Mouse (Mus musculus) heart, embryonic 14.5 days (tissue): ENCODE data around the gene Uvssa. TPM values are rescaled to one million over a fixed set of nuclear protein-coding genes. Genes with fewer than 3 reads are reported as not detected.

ENCODE experiments used
- ATAC-seq: fragments of 200-750 bp; cut with Nextera tagmentation; 2 replicates; pipeline ENCODE4 v1.8.0; 2017; ENCODE audit warnings: low read depth, moderate TSS enrichment; ENCODE audit not compliant: insufficient number of reproducible peaks, insufficient read depth, low FRiP score
- H3K27ac ChIP-seq, 2 experiments: fragments of 200-500 bp in 1 of 2; fragments of 300-500 bp in 1 of 2; sonication (generic) in 1 of 2; replicated peaks in 1 of 2; 2 replicates each; pipeline ENCODE4 v1.5.1; 2012 to 2014; ENCODE audit warnings: low read depth in 2 of 2, low read length in 2 of 2, control low read depth in 1 of 2, mild to moderate bottlenecking in 1 of 2, mixed read lengths in 1 of 2; ENCODE audit not compliant: control insufficient read depth in 1 of 2, insufficient read depth in 1 of 2
- H3K27me3 ChIP-seq: fragments of 300-500 bp; sonication (generic); 2 replicates; pipeline ENCODE4 v1.6.1; 2014; ENCODE audit warnings: mild to moderate bottlenecking, low read length, control low read depth; ENCODE audit not compliant: control insufficient read depth, insufficient read depth
- H3K36me3 ChIP-seq: fragments of 300-500 bp; sonication (generic); 2 replicates; pipeline ENCODE4 v1.6.1; 2014; ENCODE audit warnings: mild to moderate bottlenecking, control low read depth, low read length, mixed read lengths; ENCODE audit not compliant: control insufficient read depth, insufficient read depth
- H3K4me1 ChIP-seq, 2 experiments: fragments of 200-500 bp in 1 of 2; fragments of 300-500 bp in 1 of 2; sonication (generic) in 1 of 2; 2 replicates each; pipeline ENCODE4 v1.6.1; 2012 to 2014; ENCODE audit warnings: low read length in 2 of 2, control low read depth in 1 of 2, mixed read lengths in 1 of 2; ENCODE audit not compliant: control insufficient read depth in 2 of 2, insufficient read depth in 2 of 2
- H3K4me2 ChIP-seq: fragments of 300-500 bp; sonication (generic); 2 replicates; pipeline ENCODE4 v1.6.1; 2014; ENCODE audit warnings: mild to moderate bottlenecking, low read length
- H3K4me3 ChIP-seq, 2 experiments: fragments of 200-500 bp in 1 of 2; fragments of 300-500 bp in 1 of 2; sonication (generic) in 1 of 2; 2 replicates each; pipeline ENCODE4 v1.5.1; 2012 to 2014; ENCODE audit warnings: low read length in 2 of 2, mild to moderate bottlenecking in 2 of 2, control low read depth in 1 of 2, low read depth in 1 of 2, moderate library complexity in 1 of 2; ENCODE audit not compliant: control insufficient read depth in 1 of 2, insufficient read depth in 1 of 2
- H3K9ac ChIP-seq: fragments of 300-500 bp; sonication (generic); 2 replicates; pipeline ENCODE4 v1.6.1; 2014; ENCODE audit warnings: mild to moderate bottlenecking, low read length
- H3K9me3 ChIP-seq: fragments of 300-500 bp; sonication (generic); 2 replicates; pipeline ENCODE4 v1.6.1; 2016; ENCODE audit warnings: low read length, control low read depth; ENCODE audit not compliant: control insufficient read depth
- WGBS: fragments of 180-500 bp; shearing (Covaris S2); extraction: QIAGEN DNeasy Blood & Tissue Kit; methylation state at CpG from one replicate; pipeline ENCODE4 v1.1.7; 2014; 5-methylcytosine and 5-hydroxymethylcytosine counted together
- polyA plus RNA-seq: library from polyadenylated mRNA; unstranded; fragments of >200 nt; fragmentation: Nextera tagmentation; extraction: Ambion mirVana; gene quantifications from 2 replicates; pipeline ENCODE4 v1.2.1, GENCODE M21; 2014

Uvssa gene
- polyA plus RNA-seq, 1 experiment from 2014 or later, result 4.5 TPM

DNA sequence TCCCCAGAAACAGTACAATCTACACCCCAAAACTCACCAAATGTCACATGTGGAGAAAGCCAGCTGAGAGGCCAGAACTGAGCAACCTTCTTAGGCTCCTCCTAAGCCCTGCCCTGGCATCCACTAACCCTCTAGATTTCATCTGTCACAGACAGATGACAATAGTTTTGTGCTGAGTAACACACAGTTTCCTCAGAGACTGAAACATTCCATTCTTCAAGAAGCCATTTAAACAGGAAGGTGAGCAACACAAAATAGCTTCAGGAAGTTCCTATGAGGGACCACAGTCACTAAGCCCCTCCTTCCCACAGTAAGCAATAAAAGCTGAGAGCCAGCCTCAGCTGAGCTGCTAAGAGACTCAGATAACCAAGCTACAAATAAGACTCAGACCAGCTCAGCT, 49.1 kb downstream of the Uvssa start:
- Histone ChIP-seq H3K4me3 (no peak overlapping the region), H3K9ac (no peak overlapping the region), H3K27ac (no peak overlapping the region), H3K4me2 (no peak overlapping the region), H3K27me3 (peaks cover 57% of the 10 kb centered on the region), H3K4me1 (peaks cover 2 to 20% of the 10 kb centered on the region in 2 experiments; a peak in 3 of 4 replicates), H3K36me3 (no peaks in the 10 kb centered on the region), H3K9me3 (no peaks in the 10 kb centered on the region)
- no peak for ATAC-seq

DNA sequence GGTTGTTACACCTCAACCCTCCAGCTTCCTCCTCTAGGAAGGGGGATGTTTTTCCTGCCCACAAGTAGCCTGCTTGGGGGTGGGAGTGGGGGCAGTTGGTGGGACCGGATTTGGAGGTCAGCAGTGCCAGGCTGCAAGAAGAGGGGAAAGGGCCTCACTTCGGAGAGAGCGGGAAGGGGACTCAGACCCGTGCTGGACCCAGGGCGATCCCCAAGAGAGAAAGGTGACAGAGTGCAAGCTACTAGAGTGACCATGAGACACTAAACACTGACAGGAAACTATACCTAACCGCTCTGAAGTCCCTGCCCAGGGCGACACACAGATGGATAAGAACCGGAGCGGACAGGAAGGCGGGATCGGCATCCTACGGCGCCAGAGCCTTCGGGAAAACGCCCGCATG, 51.8 kb downstream of the Uvssa start:
- H3K4me3 ChIP-seq, result peak overlapping the region in 1 of 2 experiments; percentile 41; a peak in 1 of 4 replicates

DNA sequence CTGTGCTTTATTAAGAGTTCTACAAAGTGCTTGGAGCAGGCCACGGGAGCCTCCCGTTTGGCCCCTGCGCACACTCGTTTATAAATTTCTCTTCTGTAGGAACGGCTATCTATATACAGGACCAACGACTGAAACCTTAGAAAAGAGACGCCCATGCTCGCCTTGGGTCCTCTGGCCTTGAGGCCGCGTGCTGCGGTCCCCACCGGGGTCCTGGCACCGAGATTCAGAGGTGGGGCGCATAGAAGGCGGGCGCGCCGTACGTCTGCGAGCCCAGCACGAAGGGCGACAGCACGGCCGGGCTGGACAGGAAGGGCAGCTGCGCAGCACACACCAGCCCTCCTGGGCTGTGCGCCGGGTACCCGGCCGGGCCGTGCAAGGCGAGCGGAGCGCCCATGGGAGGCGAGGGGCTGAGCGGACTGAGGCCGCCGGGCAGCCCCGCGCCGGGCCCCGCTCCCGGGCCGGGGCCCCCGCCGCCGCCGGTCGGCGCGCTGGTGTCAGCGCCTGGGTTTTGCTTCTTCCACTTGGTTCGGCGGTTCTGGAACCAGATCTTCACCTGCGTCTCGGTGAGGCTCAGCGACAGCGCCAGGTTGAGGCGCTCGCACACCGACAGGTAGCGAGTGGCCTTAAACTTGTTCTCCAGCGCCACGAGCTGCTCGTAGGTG, 52.3 kb downstream of the Uvssa start:
- H3K4me1 ChIP-seq, result peaks cover 9 to 39% of the 10 kb centered on the region in 2 experiments
- H3K9ac ChIP-seq, result no peak overlapping the region
- H3K4me3 ChIP-seq, result peak overlapping the region; percentile 15 to 41; a peak in 3 of 4 replicates
- H3K9me3 ChIP-seq, result no peaks in the 10 kb centered on the region
- H3K27me3 ChIP-seq, result peaks cover 81% of the 10 kb centered on the region
- no peaks in the 10 kb centered on the region for H3K36me3 ChIP-seq
- ATAC-seq, result no peak
- H3K27ac ChIP-seq, result no peak overlapping the region
- WGBS, result 1% methylated on average over 52 of the region's 64 CpGs
- peak overlapping the region; percentile 61 for H3K4me2 ChIP-seq

More for the DNA sequence above, 51.8 kb downstream of the Uvssa start:
- 5% methylated on average over 16 of the region's 16 CpGs for WGBS
- Histone ChIP-seq H3K4me1 (peaks cover 9 to 39% of the 10 kb centered on the region in 2 experiments), H3K4me2 (peak overlapping the region; percentile 61; the same call in 1 of the 2 replicates), H3K27me3 (peaks cover 80% of the 10 kb centered on the region), H3K9ac (no peak overlapping the region), H3K27ac (no peak overlapping the region), H3K9me3 (no peaks in the 10 kb centered on the region), H3K36me3 (no peaks in the 10 kb centered on the region)
- ATAC-seq, result no peak

DNA sequence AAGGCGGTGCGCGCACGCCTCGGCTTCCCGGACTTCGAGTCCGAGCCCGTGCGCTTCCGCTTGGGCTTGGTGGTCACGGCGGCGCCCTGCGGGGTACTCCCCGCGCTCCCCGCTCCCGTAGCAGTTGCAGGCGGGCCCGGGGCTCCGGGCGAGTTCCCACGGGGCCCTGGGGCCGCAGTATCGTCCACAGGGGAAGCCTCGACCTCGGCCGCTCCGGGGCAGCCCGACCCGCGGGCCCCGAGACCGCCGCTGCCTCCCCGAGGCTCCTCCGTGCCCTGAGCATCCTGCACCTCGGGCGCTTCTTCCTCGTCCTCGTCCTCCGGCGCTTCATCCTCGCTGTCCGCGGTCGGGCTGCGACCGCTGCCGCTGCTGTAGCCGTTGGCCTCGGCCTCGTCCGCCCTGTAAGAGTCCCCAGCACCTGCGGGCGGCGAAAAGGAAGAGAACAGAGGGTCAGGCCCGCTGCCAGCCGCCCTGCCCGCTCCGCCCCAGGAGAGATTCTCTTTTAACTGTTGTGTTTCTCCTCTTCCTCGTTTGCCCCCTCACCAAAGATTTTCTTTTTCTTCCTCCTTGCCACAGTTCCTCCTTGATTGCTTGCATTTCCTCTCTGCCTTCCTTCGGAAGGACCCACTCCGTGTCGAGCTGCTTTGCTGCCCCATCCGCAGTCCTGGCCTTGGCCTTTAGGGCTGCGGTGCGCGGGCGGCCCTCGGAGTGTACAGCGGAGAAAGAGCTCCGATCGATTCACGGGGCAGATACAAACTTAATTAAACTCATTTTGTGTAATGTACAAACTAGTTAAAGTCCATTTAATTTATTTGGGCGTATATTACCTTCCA, 53.0 kb downstream of the Uvssa start:
- Histone ChIP-seq H3K27ac (no peak overlapping the region), H3K4me3 (peak overlapping the region; percentile 15 to 41; a peak in 3 of 4 replicates), H3K4me1 (peaks cover 9 to 39% of the 10 kb centered on the region in 2 experiments), H3K36me3 (no peaks in the 10 kb centered on the region), H3K9ac (no peak overlapping the region), H3K4me2 (peak overlapping the region; percentile 61), H3K9me3 (no peaks in the 10 kb centered on the region), H3K27me3 (peaks cover 84% of the 10 kb centered on the region)
- ATAC-seq, result no peak
- under 1% methylated on average over 75 of the region's 77 CpGs for WGBS

DNA sequence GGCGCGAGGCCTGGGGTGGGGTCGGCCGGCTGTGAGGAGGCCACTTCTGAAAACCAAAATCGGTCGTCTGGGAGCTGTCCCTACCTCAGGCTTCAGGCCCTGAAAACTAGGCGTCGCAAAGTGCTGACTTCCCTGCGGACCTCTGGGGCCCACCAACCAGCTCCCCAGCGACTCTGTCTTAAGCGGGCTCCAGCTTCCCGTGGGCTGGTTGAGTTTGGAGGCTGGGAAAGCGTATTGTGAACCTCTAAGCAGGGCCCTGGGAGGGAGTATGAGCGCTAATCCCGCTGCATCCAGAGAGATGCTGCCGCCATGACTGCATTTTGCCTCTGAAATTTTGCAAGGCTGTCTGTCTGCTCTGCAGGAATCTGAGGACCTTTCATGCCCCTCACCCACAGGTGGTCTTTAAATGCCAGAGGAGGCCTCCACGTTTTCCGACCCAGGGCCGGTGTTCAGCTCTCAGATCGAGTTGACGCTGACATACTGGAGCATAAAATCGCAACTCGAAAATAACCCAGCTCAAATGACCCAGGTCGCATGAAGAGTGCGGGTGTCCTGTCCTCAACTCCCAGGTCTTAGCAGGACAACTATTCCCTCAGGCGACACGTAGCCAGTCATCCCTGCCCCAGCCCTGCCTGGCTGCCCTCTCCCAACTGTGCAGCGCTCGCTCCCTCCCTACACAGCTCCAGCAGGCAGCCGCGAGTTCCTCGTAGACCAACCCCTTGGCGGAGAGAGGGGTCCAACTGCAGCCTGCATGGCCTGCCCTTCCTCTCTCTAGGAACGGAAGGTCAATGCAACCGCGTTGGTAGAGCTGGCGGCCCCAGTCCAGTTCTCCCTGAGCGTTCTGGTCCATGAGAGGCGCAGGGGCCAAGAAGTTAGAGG, 53.9 kb downstream of the Uvssa start:
- WGBS, result 2% methylated on average over 39 of the region's 39 CpGs
- no peak overlapping the region for H3K9ac ChIP-seq
- no peak overlapping the region for H3K27ac ChIP-seq
- H3K4me3 ChIP-seq, result 0 out of 4 replicates have a peak overlapping the region, but pooled peaks of 1 of the 2 experiments have one; percentile 41
- H3K9me3 ChIP-seq, result no peaks in the 10 kb centered on the region
- H3K36me3 ChIP-seq, result no peaks in the 10 kb centered on the region
- peaks cover 93% of the 10 kb centered on the region for H3K27me3 ChIP-seq
- no peak for ATAC-seq
- no peak overlapping the region for H3K4me2 ChIP-seq
- peaks cover 9 to 39% of the 10 kb centered on the region in 2 experiments for H3K4me1 ChIP-seq

DNA sequence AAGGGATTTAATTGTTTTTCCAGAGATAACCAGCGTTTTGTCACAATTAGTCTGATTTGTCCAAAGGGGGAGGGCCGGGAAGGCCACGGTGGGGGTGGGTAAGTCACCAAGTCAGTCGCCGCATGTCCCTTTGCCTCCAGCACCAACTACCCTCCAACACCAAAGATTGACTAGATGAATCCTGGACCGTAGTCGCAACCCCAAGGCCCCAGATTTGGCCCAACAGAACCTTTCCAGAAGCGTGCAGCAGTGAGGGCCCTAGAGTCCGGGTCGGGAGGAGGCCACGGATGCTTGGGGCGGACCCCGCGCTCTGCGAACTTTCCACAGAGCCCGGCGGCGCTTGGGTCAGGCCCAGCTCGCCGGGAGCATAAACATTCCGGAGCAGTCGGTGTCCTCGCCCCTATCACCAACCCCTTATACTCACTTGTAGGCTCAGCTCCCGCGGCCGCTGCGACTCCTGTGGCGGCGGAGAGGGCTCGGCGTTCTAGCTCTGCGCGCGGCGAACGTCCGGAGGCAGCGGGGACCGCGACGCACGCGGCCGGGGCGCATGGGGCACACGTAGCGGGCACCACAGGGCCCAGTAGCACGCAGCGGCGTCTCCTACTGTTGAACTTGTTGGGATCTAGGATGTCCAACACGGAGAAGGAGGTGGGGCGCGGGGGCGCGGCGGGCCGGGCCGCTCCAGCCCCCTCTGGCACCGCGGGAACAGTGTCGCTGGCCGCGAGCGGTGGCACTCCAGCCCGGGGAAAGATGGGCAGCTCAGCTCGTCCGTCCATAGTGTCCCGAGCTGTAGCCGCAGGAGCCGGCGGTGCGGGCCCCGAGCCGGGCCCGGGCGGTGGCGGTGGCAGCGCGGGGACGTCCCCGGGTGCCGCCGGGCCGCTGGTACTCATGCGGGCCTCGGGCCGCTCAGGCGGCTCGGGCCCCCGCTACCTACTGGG, 55.1 kb downstream of the Uvssa start, which contains the start of gene Nkx1-1:
Gene Nkx1-1, minus strand, starts transcription at position 776 of the 938 bp plus-strand sequence.
- no peaks in the 10 kb centered on the region for H3K9me3 ChIP-seq
- peak within 1 kb of the TSS; percentile 53 for H3K4me2 ChIP-seq
- no peaks in the 10 kb centered on the region for H3K36me3 ChIP-seq
- H3K27me3 ChIP-seq, result peaks cover 97% of the 10 kb centered on the region
- no peak for ATAC-seq
- H3K27ac ChIP-seq, result no peak within 1 kb of the TSS
- peaks cover 11 to 39% of the 10 kb centered on the region in 2 experiments for H3K4me1 ChIP-seq
- peak within 1 kb of the TSS in 1 of 2 experiments; percentile 30; a peak in 2 of 4 replicates for H3K4me3 ChIP-seq
- H3K9ac ChIP-seq, result no peak within 1 kb of the TSS
- under 1% methylated on average over 65 of the region's 90 CpGs for WGBS
